Mouse (Mus musculus) lung, postnatal 0 days (tissue): ENCODE measurements around the gene H2al1m. TPM values are rescaled to one million over a fixed set of nuclear protein-coding genes. Genes with fewer than 3 reads are reported as not detected.
"Not testable (repeated sequence)": the region's sequence is repeated elsewhere in the genome, so short reads cannot be mapped to it uniquely, and the experiment has no call there.

Experiments used
- ATAC-seq: fragments of 200-750 bp; cut with Nextera tagmentation; 2 replicates; pipeline ENCODE4 v1.8.0; 2017; ENCODE audit warnings: moderate library complexity
- DNase-seq: peaks from one replicate; pipeline ENCODE4 v3.0.0-alpha.2; 2016; ENCODE audit warnings: low spot score
- H3K27ac ChIP-seq: fragments of 300-500 bp; sonication (generic); 2 replicates; pipeline ENCODE4 v1.5.1; 2014; ENCODE audit warnings: antibody characterized with exemption, mild to moderate bottlenecking, low read length, mixed read lengths
- H3K27me3 ChIP-seq: fragments of 300-500 bp; sonication (generic); replicated peaks from 2 replicates; pipeline ENCODE4 v1.6.1; 2014; ENCODE audit warnings: low read length, mixed read lengths; ENCODE audit not compliant: insufficient read depth
- H3K36me3 ChIP-seq: fragments of 300-500 bp; sonication (generic); 2 replicates; pipeline ENCODE4 v1.6.1; 2014; ENCODE audit warnings: low read length, mixed read lengths; ENCODE audit not compliant: insufficient read depth
- H3K4me1 ChIP-seq: fragments of 300-500 bp; sonication (generic); 2 replicates; pipeline ENCODE4 v1.6.1; 2014; ENCODE audit warnings: antibody characterized with exemption, low read depth, low read length, mixed read lengths; ENCODE audit not compliant: insufficient read depth
- H3K4me2 ChIP-seq: fragments of 300-500 bp; sonication (generic); replicated peaks from 2 replicates; pipeline ENCODE4 v1.6.1; 2014; ENCODE audit warnings: low read depth, mild to moderate bottlenecking, low read length, moderate library complexity, mixed read lengths
- H3K4me3 ChIP-seq: fragments of 300-500 bp; sonication (generic); 2 replicates; pipeline ENCODE4 v1.5.1; 2014; ENCODE audit warnings: low read depth, low read length
- H3K9ac ChIP-seq: fragments of 300-500 bp; sonication (generic); replicated peaks from 2 replicates; pipeline ENCODE4 v1.6.1; 2014; ENCODE audit warnings: low read depth, mild to moderate bottlenecking
- H3K9me3 ChIP-seq: fragments of 300-500 bp; sonication (generic); 2 replicates; pipeline ENCODE4 v1.6.1; 2016; ENCODE audit warnings: low read length, mixed read lengths
- CTCF ChIP-seq: IDR thresholded peaks from 2 replicates; pipeline ENCODE4 v1.5.1; 2016; ENCODE audit warnings: antibody characterized with exemption, mild to moderate bottlenecking
- EP300 ChIP-seq: IDR thresholded peaks from 2 replicates; pipeline ENCODE4 v1.6.1; 2016; ENCODE audit warnings: antibody characterized with exemption, mild to moderate bottlenecking, control low read depth
- WGBS: fragments of 180-500 bp; shearing (Covaris S2); extraction: QIAGEN DNeasy Blood & Tissue Kit; methylation state at CpG from one replicate; pipeline ENCODE4 v1.1.7; 2014; 5-methylcytosine and 5-hydroxymethylcytosine counted together
- polyA plus RNA-seq: library from polyadenylated mRNA; unstranded; fragments of >200 nt; fragmentation: Nextera tagmentation; extraction: Ambion mirVana; gene quantifications from 2 replicates; pipeline ENCODE4 v1.2.1, GENCODE M21; 2015

The H2al1m gene
- polyA plus RNA-seq, 1 experiment from 2014 or later = not detected

- no peaks in the 10 kb centered on the region for H3K36me3 ChIP-seq
- H3K4me3 ChIP-seq = no peak overlapping the region
- H3K27me3 ChIP-seq = no peaks in the 10 kb centered on the region
- H3K27ac ChIP-seq = no peak overlapping the region
- TF ChIP-seq EP300 (no peak), CTCF (no peak)
- WGBS = 63% methylated on average over 1 of the region's 1 CpGs
- H3K9me3 ChIP-seq = no peaks in the 10 kb centered on the region
- no peak for DNase-seq
- no peak overlapping the region for H3K9ac ChIP-seq
- H3K4me2 ChIP-seq = no peak overlapping the region
- H3K4me1 ChIP-seq = no peaks in the 10 kb centered on the region
- ATAC-seq = no peak
Measured at GRCm38 (mm10) chrX:9303455-9303854, 19.9 kb downstream of the H2al1m start.

DNA sequence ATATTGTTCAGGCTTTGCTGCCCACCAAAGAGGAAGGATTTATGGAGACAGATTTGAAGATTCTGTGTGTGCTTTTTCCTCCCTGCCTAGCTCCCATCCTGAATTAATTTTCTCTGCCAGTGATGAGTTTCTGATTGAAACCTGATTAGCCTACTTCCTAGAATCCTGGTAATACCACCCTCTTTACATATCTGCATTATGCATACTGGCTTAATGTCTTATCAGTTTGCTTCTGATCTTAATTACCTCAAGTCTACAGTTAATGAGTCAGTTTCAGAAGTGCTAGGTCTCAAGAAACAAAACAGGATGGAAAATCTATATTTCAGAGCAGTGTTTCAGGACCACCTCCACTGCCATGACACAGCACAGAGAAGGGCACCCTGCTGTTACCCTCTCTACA lies 32.9 kb downstream of the H2al1m start:
- H3K36me3 ChIP-seq, DNase-seq, H3K9me3 ChIP-seq, H3K4me2 ChIP-seq, H3K4me3 ChIP-seq, H3K27me3 ChIP-seq, H3K9ac ChIP-seq, ATAC-seq, H3K27ac ChIP-seq, H3K4me1 ChIP-seq: not testable (repeated sequence)

DNA sequence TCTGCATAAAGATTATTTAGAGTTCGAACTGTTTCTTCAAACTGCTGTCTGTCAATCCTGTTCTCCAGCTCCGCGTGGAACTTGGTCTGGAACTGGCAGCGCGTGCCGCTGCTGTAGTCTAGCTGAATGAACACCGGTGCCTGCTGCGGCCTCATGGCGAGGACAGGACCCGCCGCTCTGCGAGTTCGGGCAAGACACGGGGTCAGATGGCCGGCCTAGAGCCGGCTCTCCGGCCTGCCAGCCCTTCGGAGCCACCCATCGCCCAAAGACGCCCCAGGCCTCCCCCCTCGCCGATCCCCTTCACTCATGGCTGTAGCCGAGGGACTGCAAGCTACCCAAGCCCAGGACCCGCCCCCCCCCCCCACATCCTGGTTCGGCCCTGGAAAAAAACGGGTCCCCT lies 44.4 kb downstream of the H2al1m start:
- not testable (repeated sequence) for H3K27me3 ChIP-seq
- WGBS = 89% methylated on average over 20 of the region's 26 CpGs

GRCm38 (mm10) chrX:9332366-9332962 lies 48.9 kb downstream of the H2al1m start:
- H3K27ac ChIP-seq, H3K9me3 ChIP-seq, ATAC-seq, H3K4me1 ChIP-seq, H3K9ac ChIP-seq, H3K27me3 ChIP-seq, H3K36me3 ChIP-seq, DNase-seq, H3K4me3 ChIP-seq, H3K4me2 ChIP-seq: not testable (repeated sequence)
- WGBS = 76% methylated on average over 12 of the region's 12 CpGs

More for the DNA sequence above, 44.4 kb downstream of the H2al1m start:
- H3K4me2 ChIP-seq, H3K9ac ChIP-seq, H3K9me3 ChIP-seq, H3K36me3 ChIP-seq, ATAC-seq, DNase-seq, H3K4me3 ChIP-seq, H3K4me1 ChIP-seq, H3K27ac ChIP-seq: not testable (repeated sequence)

- H3K9me3 ChIP-seq, H3K4me2 ChIP-seq, H3K36me3 ChIP-seq, H3K9ac ChIP-seq, ATAC-seq, H3K4me3 ChIP-seq, DNase-seq, H3K4me1 ChIP-seq, H3K27me3 ChIP-seq, H3K27ac ChIP-seq: not testable (repeated sequence)
- peak; percentile 43 for TF ChIP-seq CTCF
- 46% methylated on average over 1 of the region's 2 CpGs for WGBS
Measured at GRCm38 (mm10) chrX:9333035-9333434, 49.5 kb downstream of the H2al1m start.

Other genes starting within 250 kb of the H2al1m start
- not detected in 2 replicates for gene Fthl17f, start 220.7 kb upstream of the H2al1m start, polyA plus RNA-seq
- not detected in 2 replicates for gene 4930402K13Rik, start 179.2 kb upstream of the H2al1m start, polyA plus RNA-seq
- gene Lancl3, start 83.9 kb upstream of the H2al1m start, polyA plus RNA-seq = 0.54 and 1.00 TPM in 2 replicates
- gene Gm14862, start 26.9 kb upstream of the H2al1m start, polyA plus RNA-seq = not detected in 2 replicates
- gene Xk, start 11.0 kb upstream of the H2al1m start, polyA plus RNA-seq = 0.67 and 1.2 TPM in 2 replicates
- gene H2al1k, start 66.9 kb downstream of the H2al1m start, polyA plus RNA-seq = 0.39 TPM in 1 of 2 replicates, not detected in the other
- gene Cybb, start 204.0 kb downstream of the H2al1m start, polyA plus RNA-seq = 13.3 and 16.0 TPM in 2 replicates